Mouse (Mus musculus) heart, embryonic 12.5 days (tissue): Measurements from ENCODE around the gene Pced1b. TPM values are rescaled to one million over a fixed set of nuclear protein-coding genes. Genes with fewer than 3 reads are reported as not detected.
"Not testable (repeated sequence)": the region's sequence is repeated elsewhere in the genome, so short reads cannot be mapped to it uniquely, and the experiment has no call there.

ENCODE experiments used
- ATAC-seq: fragments of 200-750 bp; cut with Nextera tagmentation; 2 replicates; pipeline ENCODE4 v1.8.0; 2017; ENCODE audit warnings: moderate TSS enrichment, moderate library complexity; ENCODE audit not compliant: insufficient number of reproducible peaks, low FRiP score
- H3K27ac ChIP-seq: fragments of 300-500 bp; sonication (generic); 2 replicates; pipeline ENCODE4 v1.5.1; 2016; ENCODE audit warnings: mild to moderate bottlenecking, moderate library complexity; ENCODE audit not compliant: poor library complexity, severe bottlenecking
- H3K27me3 ChIP-seq: fragments of 300-500 bp; sonication (generic); replicated peaks from 2 replicates; pipeline ENCODE4 v1.6.1; 2016; ENCODE audit warnings: mild to moderate bottlenecking, moderate library complexity
- H3K36me3 ChIP-seq: fragments of 300-500 bp; sonication (generic); 2 replicates; pipeline ENCODE4 v1.6.1; 2016; ENCODE audit warnings: mild to moderate bottlenecking, moderate library complexity
- H3K4me1 ChIP-seq: fragments of 300-500 bp; sonication (generic); replicated peaks from 2 replicates; pipeline ENCODE4 v1.6.1; 2016; ENCODE audit warnings: mild to moderate bottlenecking
- H3K4me2 ChIP-seq: fragments of 300-500 bp; sonication (generic); 2 replicates; pipeline ENCODE4 v1.6.1; 2016; ENCODE audit warnings: mild to moderate bottlenecking, moderate library complexity
- H3K4me3 ChIP-seq: fragments of 300-500 bp; sonication (generic); 2 replicates; pipeline ENCODE4 v1.5.1; 2016; ENCODE audit warnings: mild to moderate bottlenecking
- H3K9ac ChIP-seq: fragments of 300-500 bp; sonication (generic); 2 replicates; pipeline ENCODE4 v1.6.1; 2016; ENCODE audit warnings: mild to moderate bottlenecking, moderate library complexity
- H3K9me3 ChIP-seq: fragments of 300-500 bp; sonication (generic); replicated peaks from 2 replicates; pipeline ENCODE4 v1.6.1; 2016; ENCODE audit warnings: mild to moderate bottlenecking, moderate library complexity
- WGBS: fragments of 180-500 bp; shearing (Covaris S2); methylation state at CpG from one replicate; pipeline ENCODE4 v1.1.7; 2016; 5-methylcytosine and 5-hydroxymethylcytosine counted together
- polyA plus RNA-seq: library from polyadenylated mRNA; unstranded; fragments of >200 nt; fragmentation: Nextera tagmentation; extraction: Ambion mirVana; gene quantifications from 2 replicates; pipeline ENCODE4 v1.2.1, GENCODE M21; 2016

Pced1b gene
- polyA plus RNA-seq, 1 experiment from 2014 or later, result 2.4 TPM

DNA sequence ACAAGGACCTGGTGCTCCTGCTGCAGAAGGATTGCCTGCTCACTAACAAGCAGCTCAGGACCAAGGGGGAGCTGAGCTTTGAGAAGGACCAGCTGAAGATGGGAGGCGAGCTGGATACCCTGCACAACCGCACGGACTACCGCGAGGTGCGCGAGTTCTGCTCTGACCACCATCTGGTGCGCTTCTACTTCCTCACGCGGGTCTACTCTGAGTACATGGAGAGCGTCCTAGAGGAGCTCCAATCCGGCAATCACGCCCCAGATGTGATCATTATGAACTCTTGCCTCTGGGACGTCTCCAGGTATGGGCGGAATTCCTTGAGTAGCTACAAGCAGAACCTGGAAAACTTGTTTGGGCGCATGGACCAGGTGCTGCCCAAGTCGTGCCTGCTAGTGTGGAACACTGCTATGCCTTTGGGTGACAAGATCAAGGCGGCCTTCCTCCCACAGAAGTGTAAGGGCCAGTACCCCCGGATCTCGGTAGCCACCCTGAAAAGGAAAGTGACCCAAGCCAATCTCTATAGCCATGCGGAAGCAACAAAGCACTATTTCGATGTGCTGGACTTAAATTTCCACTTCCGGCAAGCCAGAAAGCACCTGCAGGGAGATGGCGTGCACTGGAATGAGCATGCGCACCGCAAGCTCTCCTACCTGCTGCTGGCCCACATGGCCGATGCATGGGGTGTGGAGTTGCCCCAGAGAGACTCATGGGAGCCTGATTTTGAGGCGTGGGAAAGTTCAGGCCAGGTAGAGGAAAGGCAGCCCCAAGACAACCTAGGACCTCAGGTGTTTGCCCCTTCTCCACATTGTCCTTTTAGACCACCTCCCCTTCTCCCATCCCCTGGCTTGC lies 137.5 kb downstream of the Pced1b start:
- no peak overlapping the region for H3K9ac ChIP-seq
- H3K9me3 ChIP-seq, result no peaks in the 10 kb centered on the region
- no peak overlapping the region for H3K27ac ChIP-seq
- H3K4me2 ChIP-seq, result no peak overlapping the region
- H3K27me3 ChIP-seq, result no peaks in the 10 kb centered on the region
- H3K4me3 ChIP-seq, result no peak overlapping the region
- peaks cover 5% of the 10 kb centered on the region; the same call in 1 of the 2 replicates for H3K4me1 ChIP-seq
- WGBS, result 91% methylated on average over 28 of the region's 28 CpGs
- ATAC-seq, result no peak
- no peaks in the 10 kb centered on the region for H3K36me3 ChIP-seq

DNA sequence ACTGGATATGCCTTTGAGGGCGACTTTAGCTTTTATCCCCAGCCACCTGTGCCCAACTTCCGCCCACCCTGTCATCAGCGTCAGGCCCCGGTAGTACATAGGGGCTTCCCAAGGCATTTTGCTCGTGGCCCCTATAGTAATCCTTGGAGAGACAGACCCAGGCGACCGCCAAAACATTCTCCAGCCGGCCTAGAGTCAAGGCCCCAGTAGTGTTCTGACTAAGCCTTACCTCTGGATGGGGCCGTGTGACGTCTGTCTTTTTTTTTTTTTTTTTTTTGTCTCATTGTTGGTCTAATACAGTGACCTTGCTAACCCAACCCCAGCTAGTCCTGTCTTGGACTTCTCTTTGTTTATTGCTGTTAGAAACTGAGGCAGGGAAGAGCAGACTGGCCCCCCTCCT lies 138.3 kb downstream of the Pced1b start:
- WGBS, result 88% methylated on average over 10 of the region's 10 CpGs
- not testable (repeated sequence) for H3K27me3 ChIP-seq, H3K27ac ChIP-seq, H3K9me3 ChIP-seq, H3K4me2 ChIP-seq, H3K4me3 ChIP-seq, H3K36me3 ChIP-seq, H3K4me1 ChIP-seq, ATAC-seq, H3K9ac ChIP-seq

DNA sequence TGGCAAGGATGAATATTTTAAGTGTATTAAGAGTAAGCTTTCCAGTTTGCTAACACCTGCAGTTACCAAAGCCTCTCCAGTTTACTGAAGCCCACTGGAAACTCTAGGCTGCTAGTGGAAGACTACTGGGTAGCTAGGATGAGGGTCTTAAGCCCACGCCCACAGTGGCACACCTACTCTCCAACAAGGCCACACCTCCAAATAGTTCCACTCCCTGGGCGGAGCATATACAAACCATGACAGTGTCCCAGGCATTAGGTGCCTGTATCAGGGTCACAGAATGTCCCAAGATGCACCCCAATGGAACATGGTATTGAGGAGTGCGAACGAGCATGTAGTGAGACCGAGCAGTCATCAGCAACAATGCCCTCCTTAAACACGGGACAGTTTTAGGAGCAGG lies 140.9 kb downstream of the Pced1b start:
- Histone ChIP-seq H3K9ac (no peak overlapping the region), H3K27ac (no peak overlapping the region), H3K9me3 (no peaks in the 10 kb centered on the region; the same call in 1 of the 2 replicates), H3K36me3 (no peaks in the 10 kb centered on the region), H3K4me3 (no peak overlapping the region), H3K4me1 (no peaks in the 10 kb centered on the region), H3K4me2 (no peak overlapping the region), H3K27me3 (no peaks in the 10 kb centered on the region)
- no peak for ATAC-seq
- WGBS, result 89% methylated on average over 6 of the region's 6 CpGs

DNA sequence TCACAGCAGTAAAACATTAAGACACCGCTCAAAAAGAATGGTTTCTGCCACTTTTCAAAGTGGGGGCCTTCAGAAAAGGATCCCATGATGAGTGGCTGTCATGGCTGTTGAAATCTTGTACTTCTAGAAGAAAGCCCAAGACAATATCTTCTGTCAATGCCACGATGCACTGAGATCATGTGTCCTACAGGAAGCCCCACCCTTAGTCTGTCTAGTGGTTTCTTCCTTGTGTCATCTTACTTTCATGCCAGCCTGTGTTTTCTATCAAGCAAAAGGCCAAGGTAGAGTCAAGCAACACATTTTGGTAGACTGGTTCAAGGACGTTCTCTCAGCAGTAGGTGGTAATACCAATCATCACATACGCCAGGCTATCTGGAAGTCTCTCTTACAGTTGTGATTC lies 142.7 kb downstream of the Pced1b start:
- no peak overlapping the region for H3K4me3 ChIP-seq
- no peak overlapping the region for H3K9ac ChIP-seq
- H3K27ac ChIP-seq, result no peak overlapping the region
- 88% methylated on average over 4 of the region's 4 CpGs for WGBS
- H3K4me1 ChIP-seq, result no peaks in the 10 kb centered on the region
- no peaks in the 10 kb centered on the region; the same call in 1 of the 2 replicates for H3K9me3 ChIP-seq
- no peak for ATAC-seq
- no peak overlapping the region for H3K4me2 ChIP-seq
- no peaks in the 10 kb centered on the region for H3K27me3 ChIP-seq
- no peaks in the 10 kb centered on the region for H3K36me3 ChIP-seq

DNA sequence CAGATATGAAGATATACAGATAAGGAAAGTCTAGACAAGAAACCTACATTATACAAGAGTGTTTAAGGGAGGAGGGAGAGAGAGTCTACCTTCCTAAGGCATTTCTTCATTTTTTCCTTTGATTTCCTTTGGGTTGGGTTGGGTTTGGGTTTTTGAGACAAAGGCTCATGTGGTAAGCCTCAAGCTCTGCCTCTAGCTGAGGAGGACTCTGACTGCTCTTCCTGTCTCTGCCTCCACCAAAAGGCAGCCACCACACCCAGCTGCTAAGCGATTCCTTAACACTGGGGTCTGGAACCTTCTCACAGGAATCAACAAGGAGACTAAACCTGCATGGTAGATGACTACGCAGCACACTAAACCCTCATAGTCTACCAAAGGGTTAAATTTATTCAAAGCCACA lies 143.9 kb downstream of the Pced1b start:
- Histone ChIP-seq H3K36me3 (no peaks in the 10 kb centered on the region), H3K9ac (no peak overlapping the region), H3K27me3 (no peaks in the 10 kb centered on the region), H3K27ac (no peak overlapping the region), H3K4me2 (no peak overlapping the region), H3K4me1 (no peaks in the 10 kb centered on the region), H3K9me3 (no peaks in the 10 kb centered on the region; the same call in 1 of the 2 replicates), H3K4me3 (no peak overlapping the region)
- WGBS, result 83% methylated on average over 2 of the region's 2 CpGs
- no peak for ATAC-seq

DNA sequence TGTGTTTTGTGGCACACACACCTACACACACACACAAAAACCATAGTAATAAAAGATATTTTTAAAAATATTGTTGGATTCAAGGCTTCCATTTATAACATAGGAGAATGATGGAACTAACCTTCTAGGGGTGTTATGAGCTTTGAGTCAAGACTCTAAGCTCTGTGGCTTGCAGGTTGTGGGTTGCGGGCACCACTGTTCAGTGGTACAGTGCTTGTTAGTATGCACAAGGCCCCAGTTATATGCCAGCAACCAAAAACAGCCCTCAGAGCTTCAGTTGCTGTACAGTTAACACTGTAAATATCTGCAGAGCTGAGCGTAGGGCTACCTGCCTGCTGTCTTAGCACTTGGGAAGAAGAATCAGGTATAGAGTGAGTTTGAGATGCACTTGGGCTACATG lies 144.5 kb downstream of the Pced1b start:
- Histone ChIP-seq H3K27me3 (no peaks in the 10 kb centered on the region), H3K4me3 (no peak overlapping the region), H3K9ac (no peak overlapping the region), H3K36me3 (no peaks in the 10 kb centered on the region), H3K4me2 (no peak overlapping the region), H3K27ac (no peak overlapping the region), H3K9me3 (no peaks in the 10 kb centered on the region; the same call in 1 of the 2 replicates), H3K4me1 (no peaks in the 10 kb centered on the region)
- 88% methylated on average over 2 of the region's 2 CpGs for WGBS
- no peak for ATAC-seq

DNA sequence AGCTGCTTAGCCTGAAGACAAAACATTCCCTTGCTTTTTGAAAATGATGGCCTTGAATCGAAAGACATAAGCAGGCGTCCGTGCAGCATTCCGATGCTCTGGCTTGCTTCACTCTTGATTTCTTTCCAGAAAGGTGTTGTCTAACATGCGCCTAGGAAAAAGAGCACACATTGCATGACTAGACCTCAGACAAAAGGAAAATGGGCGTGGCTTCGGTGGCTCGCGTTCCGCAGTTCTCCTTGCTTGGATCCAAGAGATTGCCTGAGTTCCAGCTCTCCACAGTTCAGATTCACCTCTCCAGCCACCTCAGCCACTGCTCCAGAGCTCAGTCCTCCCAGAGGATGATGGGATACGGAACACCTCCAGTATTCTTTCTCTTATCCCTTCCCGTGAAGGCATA lies 147.7 kb downstream of the Pced1b start:
- no peak overlapping the region for H3K4me3 ChIP-seq
- WGBS, result 75% methylated on average over 12 of the region's 12 CpGs
- ATAC-seq, result no peak
- H3K36me3 ChIP-seq, result no peaks in the 10 kb centered on the region
- no peaks in the 10 kb centered on the region for H3K27me3 ChIP-seq
- H3K9ac ChIP-seq, result no peak overlapping the region
- H3K4me2 ChIP-seq, result no peak overlapping the region
- no peaks in the 10 kb centered on the region for H3K4me1 ChIP-seq
- no peaks in the 10 kb centered on the region; the same call in 1 of the 2 replicates for H3K9me3 ChIP-seq
- no peak overlapping the region for H3K27ac ChIP-seq

DNA sequence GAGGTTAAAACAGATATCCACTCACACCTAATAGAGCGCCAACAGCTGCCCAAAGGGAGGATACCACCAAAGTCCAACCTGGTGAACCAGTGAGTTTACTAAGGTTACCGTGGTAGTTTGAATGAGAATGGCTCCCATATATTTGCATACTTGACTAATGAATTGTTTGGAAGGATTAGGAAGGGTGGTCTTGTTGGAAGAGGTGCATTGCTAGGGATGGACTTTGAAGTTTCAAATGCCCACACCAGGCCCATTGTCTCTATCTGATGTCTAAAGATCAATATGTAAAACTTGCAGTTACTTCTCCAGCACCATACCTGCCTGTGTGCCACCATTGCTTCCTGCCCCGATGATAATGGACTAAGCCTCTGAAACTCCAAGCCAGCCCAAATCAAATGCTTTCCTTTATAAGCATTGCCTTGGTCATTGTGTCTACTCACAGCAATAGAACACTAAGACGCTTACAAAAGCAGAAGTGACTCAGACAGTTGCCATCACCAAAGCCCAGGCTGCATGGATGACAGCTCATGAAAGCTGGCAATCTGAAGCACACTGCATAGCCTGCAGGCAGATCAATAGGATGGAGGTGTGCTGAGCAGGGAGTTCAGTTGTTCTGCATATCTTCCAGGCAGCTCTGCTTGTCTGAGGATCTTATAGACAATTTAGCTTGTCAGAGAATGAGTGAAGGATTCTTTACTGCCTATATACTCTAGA lies 149.8 kb downstream of the Pced1b start:
- no peaks in the 10 kb centered on the region for H3K27me3 ChIP-seq
- no peak overlapping the region for H3K4me3 ChIP-seq
- 85% methylated on average over 4 of the region's 4 CpGs for WGBS
- no peaks in the 10 kb centered on the region for H3K4me1 ChIP-seq
- no peaks in the 10 kb centered on the region; the same call in 1 of the 2 replicates for H3K9me3 ChIP-seq
- no peak overlapping the region for H3K27ac ChIP-seq
- no peak overlapping the region for H3K4me2 ChIP-seq
- H3K36me3 ChIP-seq, result no peaks in the 10 kb centered on the region
- no peak for ATAC-seq
- no peak overlapping the region for H3K9ac ChIP-seq

DNA sequence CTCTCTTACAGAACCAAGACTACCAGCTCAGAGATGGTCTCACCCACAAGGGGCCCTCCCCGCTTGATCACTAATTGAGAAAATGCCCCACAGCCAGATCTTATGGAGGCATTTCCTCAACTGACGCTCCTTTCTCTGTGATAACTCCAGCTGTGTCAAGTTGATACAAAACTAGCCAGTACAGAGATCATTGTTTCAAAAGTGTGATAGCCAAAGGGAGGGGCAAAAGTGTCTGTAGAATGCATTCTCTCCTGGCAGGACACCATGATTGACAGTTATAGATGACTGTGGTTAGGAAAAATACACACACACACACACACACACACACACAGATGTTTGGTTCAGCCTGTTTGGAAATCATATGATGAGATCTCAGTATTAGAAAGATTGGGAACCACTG lies 150.9 kb downstream of the Pced1b start:
- ATAC-seq, result no peak
- Histone ChIP-seq H3K9ac (no peak overlapping the region), H3K4me2 (no peak overlapping the region), H3K4me1 (no peaks in the 10 kb centered on the region), H3K4me3 (no peak overlapping the region), H3K9me3 (no peaks in the 10 kb centered on the region), H3K36me3 (no peaks in the 10 kb centered on the region), H3K27ac (no peak overlapping the region), H3K27me3 (no peaks in the 10 kb centered on the region)
- 69% methylated on average over 2 of the region's 2 CpGs for WGBS

DNA sequence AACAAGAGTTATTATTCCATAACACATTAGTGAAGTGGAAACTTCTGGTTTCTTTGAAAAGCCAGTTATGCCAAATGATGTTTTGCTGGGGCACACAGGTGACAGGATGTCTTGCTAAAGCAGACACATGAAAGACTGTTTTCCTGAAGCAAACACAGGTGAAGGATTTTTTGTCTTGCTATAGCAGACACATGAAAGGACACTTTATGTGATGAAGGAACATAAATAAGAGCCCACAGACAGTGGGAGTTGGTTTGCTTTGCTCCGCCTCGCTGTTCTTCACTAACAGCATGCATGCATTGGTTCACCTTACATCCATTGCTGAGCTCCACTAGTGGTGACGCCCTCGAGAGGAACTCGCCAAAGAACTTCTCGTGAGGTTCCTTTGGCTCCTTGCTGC lies 154.0 kb downstream of the Pced1b start:
- WGBS, result 88% methylated on average over 6 of the region's 6 CpGs
- Histone ChIP-seq H3K4me1 (no peaks in the 10 kb centered on the region), H3K27me3 (no peaks in the 10 kb centered on the region), H3K4me2 (no peak overlapping the region), H3K9me3 (no peaks in the 10 kb centered on the region), H3K9ac (no peak overlapping the region), H3K27ac (no peak overlapping the region), H3K36me3 (no peaks in the 10 kb centered on the region), H3K4me3 (no peak overlapping the region)
- no peak for ATAC-seq

DNA sequence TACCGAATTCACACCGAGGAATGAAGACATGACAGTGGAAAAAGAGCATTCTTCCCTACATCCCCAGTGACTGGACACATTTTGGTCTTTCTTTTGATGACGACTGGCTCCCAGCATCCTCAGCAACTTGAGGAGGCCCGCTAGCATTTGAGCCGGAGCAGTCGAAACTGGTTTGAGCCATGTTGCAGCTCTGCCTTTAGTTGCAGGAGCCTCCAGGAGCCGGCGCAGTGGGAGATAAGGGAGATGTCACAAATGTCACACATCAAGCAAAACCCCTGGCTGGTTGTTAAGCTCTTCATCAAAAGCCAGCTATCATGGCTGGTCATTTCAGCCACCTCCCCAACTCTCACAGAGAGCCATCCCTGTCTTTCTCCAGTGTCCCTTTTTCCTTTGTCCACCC lies 157.6 kb downstream of the Pced1b start:
- no peaks in the 10 kb centered on the region for H3K9me3 ChIP-seq
- no peak overlapping the region for H3K4me2 ChIP-seq
- no peak overlapping the region for H3K9ac ChIP-seq
- 44% methylated on average over 8 of the region's 8 CpGs for WGBS
- H3K36me3 ChIP-seq, result no peaks in the 10 kb centered on the region
- H3K4me1 ChIP-seq, result no peaks in the 10 kb centered on the region
- no peak overlapping the region for H3K4me3 ChIP-seq
- H3K27ac ChIP-seq, result no peak overlapping the region
- ATAC-seq, result no peak
- no peaks in the 10 kb centered on the region; the same call in 1 of the 2 replicates for H3K27me3 ChIP-seq
